Mouse (Mus musculus): ENCODE measurements at regions not wholly inside any gene's neighbourhood (a gene's known extent, or its start where the extent isn't known, plus 50 kb on each side); places are given as distances from the start of the nearest gene placed in this dataset.

DNA sequence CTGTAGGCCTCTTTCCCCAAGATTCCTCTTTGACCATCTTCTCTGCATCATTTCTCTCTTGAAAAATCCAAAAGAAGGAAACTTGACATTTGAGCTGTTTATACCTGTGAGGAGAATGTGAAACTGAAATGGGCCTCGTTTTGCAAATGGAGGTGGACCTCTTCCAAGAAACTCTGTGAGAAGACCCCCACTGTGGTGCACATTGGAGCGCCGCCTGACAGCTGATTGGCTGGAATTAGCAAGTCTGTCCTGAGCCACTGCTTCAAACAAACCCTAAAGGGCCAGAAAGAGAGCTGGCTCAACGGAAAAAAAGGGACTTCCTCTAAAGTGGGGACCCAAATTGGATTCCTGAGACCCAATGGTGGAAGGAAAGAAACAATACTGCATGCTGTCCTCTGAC, 250.9 kb upstream of the Trpc7 start:
- Histone ChIP-seq H3K4me2 (replicated peaks; ENCODE audit: low read depth, low read length) (no peak overlapping the region), H3K36me3 (ENCODE audit: control insufficient read depth, insufficient read depth, low read length) (no peaks in the 10 kb centered on the region), H3K9me3 (ENCODE audit: control insufficient read depth, low read depth, low read length) (no peaks in the 10 kb centered on the region), H3K4me3 (ENCODE audit: low read depth, low read length) (no peak overlapping the region), H3K27ac (ENCODE audit: low read length) (no peak overlapping the region), H3K4me1 (ENCODE audit: control insufficient read depth, insufficient read depth, low read length) (no peaks in the 10 kb centered on the region), H3K9ac (replicated peaks; ENCODE audit: low read depth, low read length) (no peak overlapping the region), H3K27me3 (ENCODE audit: control insufficient read depth, insufficient read depth, low read length) (no peaks in the 10 kb centered on the region)
- 35% methylated on average over 4 of the region's 4 CpGs for WGBS
- no peak for ATAC-seq (ENCODE audit: insufficient number of reproducible peaks, insufficient read depth, low FRiP score, low read depth)

GRCm38 (mm10) chr13:57145782-57146181, 250.0 kb upstream of the Trpc7 start:
- H3K4me2 ChIP-seq (replicated peaks; ENCODE audit: low read depth, low read length) = no peak overlapping the region
- 54% methylated on average over 2 of the region's 2 CpGs for WGBS
- no peak for ATAC-seq (ENCODE audit: insufficient number of reproducible peaks, insufficient read depth, low FRiP score, low read depth)
- 0 out of 2 replicates have a peak, but pooled peaks cover 2% of the 10 kb centered on the region for H3K4me1 ChIP-seq (ENCODE audit: control insufficient read depth, insufficient read depth, low read length)
- no peaks in the 10 kb centered on the region for H3K36me3 ChIP-seq (ENCODE audit: control insufficient read depth, insufficient read depth, low read length)
- no peak overlapping the region for H3K9ac ChIP-seq (replicated peaks; ENCODE audit: low read depth, low read length)
- H3K9me3 ChIP-seq (ENCODE audit: control insufficient read depth, low read depth, low read length) = no peaks in the 10 kb centered on the region
- H3K27ac ChIP-seq (ENCODE audit: low read length) = no peak overlapping the region
- no peaks in the 10 kb centered on the region for H3K27me3 ChIP-seq (ENCODE audit: control insufficient read depth, insufficient read depth, low read length)
- no peak overlapping the region for H3K4me3 ChIP-seq (ENCODE audit: low read depth, low read length)

GRCm38 (mm10) chr13:57142851-57143250, 247.1 kb upstream of the Trpc7 start:
- Histone ChIP-seq H3K27me3 (ENCODE audit: control insufficient read depth, insufficient read depth, low read length) (no peaks in the 10 kb centered on the region), H3K36me3 (ENCODE audit: control insufficient read depth, insufficient read depth, low read length) (no peaks in the 10 kb centered on the region), H3K4me2 (replicated peaks; ENCODE audit: low read depth, low read length) (no peak overlapping the region), H3K27ac (ENCODE audit: low read length) (no peak overlapping the region), H3K9ac (replicated peaks; ENCODE audit: low read depth, low read length) (no peak overlapping the region), H3K4me1 (ENCODE audit: control insufficient read depth, insufficient read depth, low read length) (0 out of 2 replicates have a peak, but pooled peaks cover 2% of the 10 kb centered on the region), H3K4me3 (ENCODE audit: low read depth, low read length) (no peak overlapping the region), H3K9me3 (ENCODE audit: control insufficient read depth, low read depth, low read length) (no peaks in the 10 kb centered on the region)
- no peak for ATAC-seq (ENCODE audit: insufficient number of reproducible peaks, insufficient read depth, low FRiP score, low read depth)
- 48% methylated on average over 5 of the region's 5 CpGs for WGBS

DNA sequence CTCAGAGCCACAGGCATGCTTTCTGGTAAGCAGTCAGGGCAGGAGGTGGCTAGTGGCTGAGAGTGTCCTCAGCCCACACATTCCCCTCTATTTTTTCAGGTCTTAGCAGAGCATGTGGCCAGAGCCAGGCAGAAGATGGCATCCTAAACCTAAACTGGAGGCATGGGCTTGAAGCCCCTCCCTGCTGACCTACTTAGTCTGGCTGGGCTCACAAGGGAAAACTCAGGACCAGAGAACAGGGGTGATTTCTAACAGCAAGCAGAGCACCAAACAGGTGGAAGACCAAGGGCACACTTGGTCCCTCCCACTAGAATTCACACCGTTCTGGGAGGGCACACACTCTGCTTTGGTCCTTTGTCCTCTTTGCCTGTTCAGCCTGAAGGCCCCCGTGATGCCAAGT, 246.6 kb upstream of the Trpc7 start:
- Histone ChIP-seq H3K36me3 (ENCODE audit: control insufficient read depth, insufficient read depth, low read length) (no peaks in the 10 kb centered on the region), H3K9ac (replicated peaks; ENCODE audit: low read depth, low read length) (no peak overlapping the region), H3K4me3 (ENCODE audit: low read depth, low read length) (no peak overlapping the region), H3K27ac (ENCODE audit: low read length) (no peak overlapping the region), H3K4me2 (replicated peaks; ENCODE audit: low read depth, low read length) (no peak overlapping the region), H3K9me3 (ENCODE audit: control insufficient read depth, low read depth, low read length) (no peaks in the 10 kb centered on the region), H3K4me1 (ENCODE audit: control insufficient read depth, insufficient read depth, low read length) (0 out of 2 replicates have a peak, but pooled peaks cover 2% of the 10 kb centered on the region), H3K27me3 (ENCODE audit: control insufficient read depth, insufficient read depth, low read length) (no peaks in the 10 kb centered on the region)
- ATAC-seq (ENCODE audit: insufficient number of reproducible peaks, insufficient read depth, low FRiP score, low read depth) = no peak
- WGBS = 26% methylated on average over 2 of the region's 2 CpGs

DNA sequence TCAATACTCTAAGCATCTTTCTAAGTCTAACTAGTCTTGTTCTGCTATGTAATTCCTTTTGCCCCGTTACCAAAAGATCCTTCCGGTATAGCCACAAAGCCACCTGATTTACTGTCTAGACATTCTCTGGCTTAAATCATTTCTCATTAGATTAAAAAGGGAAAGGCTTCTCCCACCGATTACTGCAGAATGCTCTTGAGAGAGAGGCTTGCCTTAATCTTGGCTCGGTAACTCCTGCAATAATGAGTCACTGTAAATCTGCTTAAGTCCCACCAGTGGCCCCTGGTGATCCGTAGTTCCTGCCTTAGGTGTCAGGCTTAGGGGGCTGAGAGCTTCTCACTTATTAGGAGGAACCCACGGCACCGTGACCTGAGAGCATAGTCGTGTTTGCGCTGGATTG, 220.1 kb upstream of the Trpc7 start:
- ATAC-seq (ENCODE audit: insufficient number of reproducible peaks, insufficient read depth, low FRiP score, low read depth) = no peak
- WGBS = 64% methylated on average over 9 of the region's 9 CpGs

DNA sequence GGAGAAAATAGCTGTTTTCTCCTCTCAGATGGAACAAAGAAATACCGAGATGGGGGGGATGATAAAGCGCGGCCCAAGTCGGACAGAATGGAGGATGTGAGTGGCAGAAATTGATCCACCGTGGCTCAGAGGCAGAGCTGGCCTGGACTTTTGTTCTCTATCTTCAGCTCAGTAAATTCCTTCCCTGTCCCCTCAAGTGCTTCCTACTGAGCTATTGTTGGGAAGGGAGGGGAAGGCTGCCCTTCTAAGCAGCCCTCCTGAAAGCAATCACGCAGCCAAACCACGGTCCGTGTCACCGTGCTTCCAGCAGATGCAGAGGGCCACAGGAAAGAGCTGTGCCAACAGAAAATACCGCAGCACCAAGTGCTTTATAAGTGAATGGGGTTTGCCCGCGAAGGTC, 212.2 kb upstream of the Trpc7 start:
- no peak for ATAC-seq (ENCODE audit: insufficient number of reproducible peaks, insufficient read depth, low FRiP score, low read depth)
- no peak overlapping the region for H3K27ac ChIP-seq (ENCODE audit: low read length)
- H3K4me3 ChIP-seq (ENCODE audit: low read depth, low read length) = no peak overlapping the region
- H3K27me3 ChIP-seq (ENCODE audit: control insufficient read depth, insufficient read depth, low read length) = no peaks in the 10 kb centered on the region
- no peaks in the 10 kb centered on the region for H3K9me3 ChIP-seq (ENCODE audit: control insufficient read depth, low read depth, low read length)
- no peak overlapping the region for H3K9ac ChIP-seq (replicated peaks; ENCODE audit: low read depth, low read length)
- H3K4me2 ChIP-seq (replicated peaks; ENCODE audit: low read depth, low read length) = no peak overlapping the region
- WGBS = 23% methylated on average over 12 of the region's 12 CpGs
- H3K36me3 ChIP-seq (ENCODE audit: control insufficient read depth, insufficient read depth, low read length) = no peaks in the 10 kb centered on the region
- no peaks in the 10 kb centered on the region for H3K4me1 ChIP-seq (ENCODE audit: control insufficient read depth, insufficient read depth, low read length)

More for the DNA sequence above, 220.1 kb upstream of the Trpc7 start:
- Histone ChIP-seq H3K4me2 (replicated peaks; ENCODE audit: low read depth, low read length) (no peak overlapping the region), H3K4me1 (ENCODE audit: control insufficient read depth, insufficient read depth, low read length) (no peaks in the 10 kb centered on the region), H3K4me3 (ENCODE audit: low read depth, low read length) (no peak overlapping the region), H3K27ac (ENCODE audit: low read length) (no peak overlapping the region), H3K27me3 (ENCODE audit: control insufficient read depth, insufficient read depth, low read length) (no peaks in the 10 kb centered on the region), H3K9me3 (ENCODE audit: control insufficient read depth, low read depth, low read length) (no peaks in the 10 kb centered on the region), H3K9ac (replicated peaks; ENCODE audit: low read depth, low read length) (no peak overlapping the region), H3K36me3 (ENCODE audit: control insufficient read depth, insufficient read depth, low read length) (no peaks in the 10 kb centered on the region)

GRCm38 (mm10) chr13:57099601-57100000, 203.8 kb upstream of the Trpc7 start:
- Histone ChIP-seq H3K27me3 (ENCODE audit: control insufficient read depth, insufficient read depth, low read length) (no peaks in the 10 kb centered on the region), H3K4me3 (ENCODE audit: low read depth, low read length) (no peak overlapping the region), H3K9ac (replicated peaks; ENCODE audit: low read depth, low read length) (no peak overlapping the region), H3K9me3 (ENCODE audit: control insufficient read depth, low read depth, low read length) (no peaks in the 10 kb centered on the region), H3K4me1 (ENCODE audit: control insufficient read depth, insufficient read depth, low read length) (no peaks in the 10 kb centered on the region), H3K4me2 (replicated peaks; ENCODE audit: low read depth, low read length) (no peak overlapping the region), H3K27ac (ENCODE audit: low read length) (no peak overlapping the region), H3K36me3 (ENCODE audit: control insufficient read depth, insufficient read depth, low read length) (no peaks in the 10 kb centered on the region)
- no peak for ATAC-seq (ENCODE audit: insufficient number of reproducible peaks, insufficient read depth, low FRiP score, low read depth)
- WGBS = 92% methylated on average over 7 of the region's 7 CpGs

DNA sequence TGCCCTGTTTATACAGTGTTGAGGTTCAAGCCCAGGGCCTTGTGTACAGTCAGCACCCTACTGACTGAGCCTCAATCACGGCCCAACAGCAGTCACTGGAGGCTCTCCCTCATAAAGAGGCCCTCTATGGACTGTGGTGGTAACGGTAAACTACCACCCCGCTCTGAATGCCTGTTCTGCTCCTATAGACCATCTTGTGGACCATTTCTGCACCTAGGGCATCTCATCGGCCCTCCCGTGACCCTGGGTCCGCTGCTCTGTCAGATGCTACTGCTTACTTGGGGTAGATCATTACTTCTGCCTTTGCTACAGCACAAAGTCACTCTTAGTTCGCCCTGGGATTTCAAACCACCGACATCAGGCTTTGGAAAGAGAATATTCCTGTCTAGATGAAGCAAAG, 196.1 kb upstream of the Trpc7 start:
- WGBS = 86% methylated on average over 8 of the region's 8 CpGs
- Histone ChIP-seq H3K4me3 (ENCODE audit: low read depth, low read length) (no peak overlapping the region), H3K36me3 (ENCODE audit: control insufficient read depth, insufficient read depth, low read length) (no peaks in the 10 kb centered on the region), H3K9ac (replicated peaks; ENCODE audit: low read depth, low read length) (no peak overlapping the region), H3K4me1 (ENCODE audit: control insufficient read depth, insufficient read depth, low read length) (no peaks in the 10 kb centered on the region), H3K4me2 (replicated peaks; ENCODE audit: low read depth, low read length) (no peak overlapping the region), H3K27ac (ENCODE audit: low read length) (no peak overlapping the region), H3K9me3 (ENCODE audit: control insufficient read depth, low read depth, low read length) (no peaks in the 10 kb centered on the region), H3K27me3 (ENCODE audit: control insufficient read depth, insufficient read depth, low read length) (no peaks in the 10 kb centered on the region)
- no peak for ATAC-seq (ENCODE audit: insufficient number of reproducible peaks, insufficient read depth, low FRiP score, low read depth)

DNA sequence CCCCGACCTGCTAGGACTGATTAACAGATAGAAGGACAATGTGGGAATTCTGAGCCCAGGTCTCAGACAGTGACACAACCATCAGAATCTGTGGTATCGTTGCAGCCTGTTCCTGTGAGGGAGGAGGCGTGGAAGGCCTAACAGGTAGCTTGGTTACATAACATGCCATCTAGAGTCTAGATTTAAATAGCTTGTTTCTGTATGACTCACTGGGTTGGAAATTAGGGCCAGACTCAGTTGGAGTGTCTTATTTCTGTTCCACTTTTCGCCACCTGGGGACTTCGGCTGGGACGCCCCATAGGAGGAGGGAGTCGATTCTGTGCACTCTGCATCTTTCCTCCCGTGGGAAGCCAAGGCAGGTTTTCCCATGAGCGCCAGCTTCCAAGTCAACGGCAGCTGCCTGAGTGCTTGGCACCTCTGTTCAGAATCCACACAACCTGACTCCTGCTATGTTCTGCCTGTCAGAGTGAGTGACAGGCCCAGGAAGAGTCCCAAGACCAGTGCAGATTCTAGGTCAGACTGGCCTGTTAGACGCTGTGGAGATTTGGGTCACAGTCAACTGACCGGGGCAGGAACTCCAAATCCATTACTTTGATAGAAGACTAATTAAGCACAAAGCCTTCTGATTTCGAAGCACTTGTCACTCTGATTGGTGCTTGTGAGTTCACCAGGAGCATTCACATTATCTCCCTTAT, 193.7 kb upstream of the Trpc7 start:
- H3K4me1 ChIP-seq (ENCODE audit: control insufficient read depth, insufficient read depth, low read length) = no peaks in the 10 kb centered on the region
- H3K9me3 ChIP-seq (ENCODE audit: control insufficient read depth, low read depth, low read length) = no peaks in the 10 kb centered on the region
- no peak overlapping the region for H3K4me3 ChIP-seq (ENCODE audit: low read depth, low read length)
- no peaks in the 10 kb centered on the region for H3K27me3 ChIP-seq (ENCODE audit: control insufficient read depth, insufficient read depth, low read length)
- H3K36me3 ChIP-seq (ENCODE audit: control insufficient read depth, insufficient read depth, low read length) = no peaks in the 10 kb centered on the region
- ATAC-seq (ENCODE audit: insufficient number of reproducible peaks, insufficient read depth, low FRiP score, low read depth) = no peak
- no peak overlapping the region for H3K9ac ChIP-seq (replicated peaks; ENCODE audit: low read depth, low read length)
- no peak overlapping the region for H3K4me2 ChIP-seq (replicated peaks; ENCODE audit: low read depth, low read length)
- WGBS = 88% methylated on average over 13 of the region's 13 CpGs
- no peak overlapping the region for H3K27ac ChIP-seq (ENCODE audit: low read length)

Data from stomach, embryonic 14.5 days (tissue).